Comparison of ENCODE assay signal across 12 mouse cellular contexts in the genomic region with DNA sequence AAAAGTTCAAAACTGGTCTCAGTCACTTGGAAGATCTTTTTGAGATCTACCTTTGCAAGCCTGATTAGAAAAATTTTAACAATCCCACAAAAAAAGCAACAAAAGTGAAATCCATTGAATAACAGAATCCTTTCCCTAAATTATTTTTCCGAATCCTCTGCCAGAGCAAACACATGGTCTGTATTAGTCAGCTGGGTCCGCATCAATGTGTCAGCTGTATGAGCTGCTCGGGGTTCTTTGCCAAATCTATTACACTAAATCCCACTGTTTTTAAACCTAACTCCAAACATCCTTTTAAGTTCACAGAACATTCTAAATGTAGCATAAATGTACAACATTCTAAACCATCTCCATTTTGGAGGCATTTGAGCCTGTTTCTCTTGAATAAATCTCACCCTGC.
DNase-seq lines count a peak whose midpoint lies in the region; ATAC-seq and TF ChIP-seq lines count a peak whose summit lies in the region.
"Had no signal": no experiment of that assay in that cellular context is flagged by ENCODE, and none has a peak within 500 bp of the region (broad histone marks: within the 10 kb centered on the region; RNA-seq: fewer than 3 reads in every experiment).

No protein-coding gene starts in this region.

- no peak overlapping the region for H3K9ac ChIP-seq in heart, embryonic 12.5 days
- H3K9ac ChIP-seq in limb, embryonic 15.5 days: no peak overlapping the region
- no peak overlapping the region for H3K9ac ChIP-seq in intestine, embryonic 15.5 days
- H3K9ac ChIP-seq: limb, embryonic 12.5 days had no signal

- TF ChIP-seq POLR2A in lung, adult 2 months (IDR thresholded peaks at IDR 0.05; ENCODE audit: borderline replicate concordance, extremely low read depth, low read depth, low read length): no peak

- no peak for ATAC-seq in heart, embryonic 12.5 days (ENCODE audit: insufficient number of reproducible peaks, low FRiP score)
- ATAC-seq in limb, embryonic 15.5 days (ENCODE audit: insufficient number of reproducible peaks, low FRiP score, low TSS enrichment, low read depth): 0 out of 2 replicates have a peak, but pooled peaks have one; percentile 52
- no peak for ATAC-seq in intestine, embryonic 15.5 days
- ATAC-seq: forebrain, embryonic 16.5 days had no signal

- DNase-seq in heart, adult 18-20 months: peak; percentile 43 to 52
- peak; percentile 4 for DNase-seq in lung, postnatal 25 days (ENCODE audit: low spot score)
- DNase-seq in lung, adult 2 months: no peak
- peak; percentile 68 for DNase-seq in fibroblast of lung, adult 2 months (ENCODE audit: low read depth)
- DNase-seq in left cerebral cortex, adult 8-10 months (ENCODE audit: low spot score in 2 of 2): no peak
- DNase-seq: kidney, adult 8-10 months; thymus, postnatal 4 days had no signal

- H3K36me3 ChIP-seq in heart, embryonic 12.5 days: no peaks in the 10 kb centered on the region
- H3K36me3 ChIP-seq in limb, embryonic 15.5 days: no peaks in the 10 kb centered on the region
- H3K36me3 ChIP-seq in intestine, embryonic 15.5 days: no peaks in the 10 kb centered on the region
- H3K36me3 ChIP-seq: limb, embryonic 12.5 days had no signal

- no peaks in the 10 kb centered on the region for H3K27me3 ChIP-seq in heart, embryonic 12.5 days (replicated peaks)
- H3K27me3 ChIP-seq in limb, embryonic 15.5 days: no peaks in the 10 kb centered on the region
- H3K27me3 ChIP-seq in intestine, embryonic 15.5 days (replicated peaks): no peaks in the 10 kb centered on the region
- H3K27me3 ChIP-seq: limb, embryonic 12.5 days had no signal

- H3K4me2 ChIP-seq in heart, embryonic 12.5 days: no peak overlapping the region
- no peak overlapping the region for H3K4me2 ChIP-seq in limb, embryonic 15.5 days
- no peak overlapping the region for H3K4me2 ChIP-seq in intestine, embryonic 15.5 days (replicated peaks)
- H3K4me2 ChIP-seq: limb, embryonic 12.5 days had no signal

- no peaks in the 10 kb centered on the region for H3K4me1 ChIP-seq in heart, embryonic 12.5 days (replicated peaks)
- H3K4me1 ChIP-seq in lung, adult 2 months (ENCODE audit: control insufficient read depth, insufficient read depth, low read length): no peaks in the 10 kb centered on the region
- no peaks in the 10 kb centered on the region for H3K4me1 ChIP-seq in limb, embryonic 15.5 days
- no peaks in the 10 kb centered on the region for H3K4me1 ChIP-seq in intestine, embryonic 15.5 days (replicated peaks)
- H3K4me1 ChIP-seq: limb, embryonic 12.5 days had no signal

- TF ChIP-seq CTCF in lung, adult 2 months (IDR thresholded peaks at IDR 0.05; ENCODE audit: insufficient read depth, low read length): no peak

- no peak overlapping the region for H3K4me3 ChIP-seq in heart, embryonic 12.5 days
- no peak overlapping the region for H3K4me3 ChIP-seq in lung, adult 2 months (replicated peaks; ENCODE audit: extremely low read depth, low read depth, low read length)
- no peak overlapping the region for H3K4me3 ChIP-seq in limb, embryonic 15.5 days
- no peak overlapping the region for H3K4me3 ChIP-seq in intestine, embryonic 15.5 days (replicated peaks)
- H3K4me3 ChIP-seq: limb, embryonic 12.5 days had no signal

- 71% methylated on average over 3 of the region's 3 CpGs for whole genome bisulfite sequencing in heart, embryonic 12.5 days
- 66% methylated on average over 3 of the region's 3 CpGs for WGBS in lung, adult 2 months
- 29% methylated on average over 3 of the region's 3 CpGs for WGBS in limb, embryonic 15.5 days
- WGBS in intestine, embryonic 15.5 days: 59% methylated on average over 3 of the region's 3 CpGs

- no peaks in the 10 kb centered on the region for H3K9me3 ChIP-seq in heart, embryonic 12.5 days (replicated peaks)
- H3K9me3 ChIP-seq in limb, embryonic 15.5 days: no peaks in the 10 kb centered on the region
- no peaks in the 10 kb centered on the region for H3K9me3 ChIP-seq in intestine, embryonic 15.5 days
- H3K9me3 ChIP-seq: limb, embryonic 12.5 days had no signal

- no peak overlapping the region for H3K27ac ChIP-seq in heart, embryonic 12.5 days (ENCODE audit: poor library complexity, severe bottlenecking)
- H3K27ac ChIP-seq in limb, embryonic 15.5 days: no peak overlapping the region
- no peak overlapping the region for H3K27ac ChIP-seq in intestine, embryonic 15.5 days
- H3K27ac ChIP-seq: limb, embryonic 12.5 days had no signal

Comparison
In these comparisons a context has a peak if more than half of its experiments do, and no peak if none do; other contexts are left out.
1. DNase-seq: peak in heart, adult 18-20 months (2 of 2), lung, postnatal 25 days (single experiment) and fibroblast of lung, adult 2 months (single experiment); none in lung, adult 2 months (single experiment) and left cerebral cortex, adult 8-10 months (0 of 2).